Mouse (Mus musculus) forebrain, postnatal 0 days (tissue): ENCODE measurements around the gene Speer2. TPM values are rescaled to one million over a fixed set of nuclear protein-coding genes. Genes with fewer than 3 reads are reported as not detected.

ENCODE experiments used
- ATAC-seq: fragments of 200-750 bp; cut with Nextera tagmentation; 2 replicates; pipeline ENCODE4 v1.8.0; 2017; ENCODE audit warnings: mild to moderate bottlenecking, moderate library complexity
- DNase-seq: peaks from one replicate; pipeline ENCODE4 v3.0.0-alpha.2; 2015
- H3K27ac ChIP-seq: fragments of 300-500 bp; sonication (generic); 2 replicates; pipeline ENCODE4 v1.5.1; 2014; ENCODE audit warnings: low read depth, mild to moderate bottlenecking, antibody characterized with exemption, low read length, moderate library complexity, mixed read lengths
- H3K27me3 ChIP-seq: fragments of 300-500 bp; sonication (generic); 2 replicates; pipeline ENCODE4 v1.6.1; 2014; ENCODE audit warnings: mild to moderate bottlenecking, low read length, mixed read lengths; ENCODE audit not compliant: insufficient read depth
- H3K36me3 ChIP-seq: fragments of 300-500 bp; sonication (generic); 2 replicates; pipeline ENCODE4 v1.6.1; 2014; ENCODE audit warnings: mild to moderate bottlenecking, moderate library complexity; ENCODE audit not compliant: insufficient read depth
- H3K4me1 ChIP-seq: fragments of 300-500 bp; sonication (generic); 2 replicates; pipeline ENCODE4 v1.6.1; 2014; ENCODE audit warnings: antibody characterized with exemption; ENCODE audit not compliant: insufficient read depth
- H3K4me2 ChIP-seq: fragments of 300-500 bp; sonication (generic); 2 replicates; pipeline ENCODE4 v1.6.1; 2014; ENCODE audit warnings: low read depth, mild to moderate bottlenecking, moderate library complexity
- H3K4me3 ChIP-seq: fragments of 300-500 bp; sonication (generic); 2 replicates; pipeline ENCODE4 v1.5.1; 2014; ENCODE audit warnings: low read depth, low read length, mixed read lengths
- H3K9ac ChIP-seq: fragments of 300-500 bp; sonication (generic); 2 replicates; pipeline ENCODE4 v1.6.1; 2014; ENCODE audit warnings: mild to moderate bottlenecking
- H3K9me3 ChIP-seq: fragments of 300-500 bp; sonication (generic); 2 replicates; pipeline ENCODE4 v1.6.1; 2016; ENCODE audit warnings: low read length
- CTCF ChIP-seq: sonication (generic); IDR thresholded peaks from 2 replicates; pipeline ENCODE4 v1.5.1; 2016; ENCODE audit warnings: antibody characterized with exemption, control low read depth, low read depth
- WGBS: fragments of 180-500 bp; shearing (Covaris S2); extraction: QIAGEN DNeasy Blood & Tissue Kit; methylation state at CpG from one replicate; pipeline ENCODE4 v1.1.7; 2014; 5-methylcytosine and 5-hydroxymethylcytosine counted together
- polyA plus RNA-seq: library from polyadenylated mRNA; unstranded; fragments of >200 nt; fragmentation: Nextera tagmentation; extraction: Ambion mirVana; gene quantifications from 2 replicates; pipeline ENCODE4 v1.2.1, GENCODE M21; 2015
- total RNA-seq: library from RNA; depleted of rRNA; stranded (reverse); fragments of >200 nt; gene quantifications from 2 replicates; pipeline ENCODE4 v1.2.3, GENCODE M21; 2014; rRNA removed

Speer2 gene
- total RNA-seq = 0.19 TPM in 1 of 2 replicates, not detected in the other
- not detected in 2 replicates for polyA plus RNA-seq

DNA sequence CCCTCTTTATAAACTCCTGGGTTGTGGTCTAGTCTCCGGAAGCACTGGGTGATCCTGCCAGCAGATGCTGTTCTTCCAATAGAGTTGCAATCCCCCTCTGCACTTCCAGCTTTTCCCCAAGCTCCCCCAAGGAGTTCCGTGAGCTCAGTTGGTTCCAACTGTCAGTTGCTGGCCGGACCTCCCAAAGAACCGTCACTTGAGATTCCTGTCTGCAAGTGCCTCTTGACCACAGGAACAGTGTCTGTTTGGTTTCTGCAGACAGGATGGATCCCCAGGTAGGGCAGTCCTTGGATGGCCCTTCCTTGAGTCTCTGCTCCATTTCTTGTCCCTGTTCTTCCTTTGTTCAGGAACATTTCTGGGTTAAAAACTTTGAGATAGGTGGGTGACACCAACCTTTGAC is at the start of gene Speer2:
Gene Speer2 (minus strand): TSS at position 101 of the 400 bp plus-strand sequence.
- H3K9me3 ChIP-seq = no peaks in the 10 kb centered on the region
- H3K9ac ChIP-seq = no peak within 1 kb of the TSS
- WGBS = 96% methylated on average over 4 of the region's 4 CpGs
- no peak within 1 kb of the TSS for H3K27ac ChIP-seq
- H3K4me3 ChIP-seq = no peak within 1 kb of the TSS
- no peak for TF ChIP-seq CTCF
- ATAC-seq (no peak), DNase-seq (no peak)
- no peak within 1 kb of the TSS for H3K4me2 ChIP-seq
- H3K36me3 ChIP-seq = no peaks in the 10 kb centered on the region
- no peaks in the 10 kb centered on the region for H3K4me1 ChIP-seq
- no peaks in the 10 kb centered on the region for H3K27me3 ChIP-seq

DNA sequence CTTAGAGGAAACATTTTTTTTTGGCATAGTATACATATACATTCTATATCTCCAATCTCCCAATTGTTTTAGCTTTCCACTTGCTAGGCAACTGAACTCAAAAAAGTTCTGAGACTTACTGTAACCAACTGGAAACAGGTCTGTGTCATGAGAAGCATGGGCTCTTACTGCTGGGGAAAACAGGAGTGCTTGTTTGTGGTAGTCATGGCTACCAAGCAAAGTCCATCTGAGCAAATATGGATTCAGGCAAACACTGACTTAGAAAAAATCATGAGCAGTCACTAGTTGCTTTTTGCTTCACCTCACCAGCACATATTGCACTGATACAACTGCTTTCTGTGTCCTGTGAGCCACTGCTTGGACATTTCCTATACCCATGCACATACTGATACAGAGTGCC is 40.8 kb upstream of the Speer2 start:
- Histone ChIP-seq H3K9me3 (no peaks in the 10 kb centered on the region), H3K4me1 (no peaks in the 10 kb centered on the region), H3K4me3 (no peak overlapping the region), H3K27ac (no peak overlapping the region), H3K4me2 (no peak overlapping the region), H3K9ac (no peak overlapping the region), H3K27me3 (no peaks in the 10 kb centered on the region), H3K36me3 (no peaks in the 10 kb centered on the region)
- no peak for TF ChIP-seq CTCF
- DNase-seq = no peak
- ATAC-seq = no peak

DNA sequence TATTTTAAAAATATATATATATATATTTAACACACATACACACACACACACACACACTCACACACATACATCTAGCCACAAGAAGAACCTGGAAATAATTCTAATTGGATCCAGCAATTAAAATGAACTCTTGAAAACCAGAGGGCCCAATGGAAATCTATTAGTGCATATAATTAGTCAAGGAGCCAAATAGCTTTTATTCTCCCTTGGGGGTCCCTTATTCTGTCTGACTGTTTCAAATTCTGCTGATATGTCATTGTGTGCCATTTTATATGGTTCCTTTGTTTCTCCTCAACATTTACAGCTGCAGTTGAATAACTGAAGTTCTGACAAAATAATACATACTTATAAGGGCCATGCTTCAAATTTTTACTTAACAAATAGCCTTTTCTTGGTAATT is 17.2 kb upstream of the Speer2 start:
- DNase-seq (no peak), ATAC-seq (no peak)
- Histone ChIP-seq H3K36me3 (no peaks in the 10 kb centered on the region), H3K4me3 (no peak overlapping the region), H3K27ac (no peak overlapping the region), H3K4me1 (no peaks in the 10 kb centered on the region), H3K27me3 (no peaks in the 10 kb centered on the region), H3K4me2 (no peak overlapping the region), H3K9ac (no peak overlapping the region), H3K9me3 (no peaks in the 10 kb centered on the region)
- no peak for TF ChIP-seq CTCF

DNA sequence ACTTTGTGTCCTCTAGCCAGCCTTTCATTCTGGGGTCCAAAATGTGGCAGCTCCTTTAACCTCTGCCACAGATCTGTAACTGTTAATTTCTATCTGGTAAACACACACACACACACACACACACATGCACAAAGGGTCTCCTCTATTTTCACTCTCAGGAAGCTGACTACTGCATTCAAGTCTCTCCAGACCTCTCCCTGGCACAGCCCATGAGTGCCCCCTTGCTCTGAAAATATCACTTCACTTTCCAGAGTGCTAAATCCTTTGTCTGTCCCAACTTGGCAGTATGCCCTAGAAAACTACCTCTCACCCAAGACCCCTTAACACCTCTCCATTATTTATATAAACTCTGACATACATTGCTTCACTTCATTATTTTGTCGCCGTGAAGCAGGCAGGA is 26.9 kb downstream of the Speer2 start:
- Histone ChIP-seq H3K4me3 (no peak overlapping the region), H3K27me3 (no peaks in the 10 kb centered on the region), H3K4me1 (no peaks in the 10 kb centered on the region), H3K9ac (no peak overlapping the region), H3K4me2 (no peak overlapping the region), H3K27ac (no peak overlapping the region), H3K36me3 (no peaks in the 10 kb centered on the region), H3K9me3 (no peaks in the 10 kb centered on the region)
- TF ChIP-seq CTCF = no peak
- DNase-seq (no peak), ATAC-seq (no peak)
- 44% methylated on average over 2 of the region's 2 CpGs for WGBS

DNA sequence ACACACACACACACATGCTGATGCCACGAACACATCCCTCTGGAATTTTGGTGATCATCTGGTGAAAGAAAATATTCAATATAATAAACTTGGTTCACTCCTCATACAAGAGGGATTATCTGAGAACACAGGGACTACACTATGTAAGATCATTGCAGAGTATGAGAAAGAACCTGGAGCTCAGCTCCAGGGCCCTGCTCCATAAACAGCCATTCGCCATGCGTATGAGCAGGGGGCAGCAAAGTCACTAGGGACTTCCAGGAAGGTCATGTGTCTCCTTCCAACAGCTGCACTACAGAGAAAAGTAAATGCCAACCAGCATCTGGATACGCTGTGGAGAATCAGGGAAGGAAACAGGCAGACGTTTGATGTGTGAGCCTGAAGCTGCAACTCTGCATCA is 49.9 kb downstream of the Speer2 start:
- 85% methylated on average over 5 of the region's 5 CpGs for WGBS
- ATAC-seq = no peak
- Histone ChIP-seq H3K4me1 (no peaks in the 10 kb centered on the region), H3K27ac (no peak overlapping the region), H3K4me2 (no peak overlapping the region), H3K9me3 (no peaks in the 10 kb centered on the region), H3K27me3 (no peaks in the 10 kb centered on the region), H3K4me3 (no peak overlapping the region), H3K9ac (no peak overlapping the region), H3K36me3 (no peaks in the 10 kb centered on the region)
- TF ChIP-seq CTCF = no peak
- DNase-seq = no peak
